Mouse (Mus musculus): ENCODE data around the gene Arl6ip6. TPM values are rescaled to one million over a fixed set of nuclear protein-coding genes. Genes with fewer than 3 reads are reported as not detected.

The Arl6ip6 gene
- polyA plus RNA-seq (2014; fragmentation: Illumina TruSeq; extraction: RNeasy Lipid Tissue Mini Kit (QIAGEN cat#74804); ENCODE audit: low read depth, low replicate concordance): 53.2 TPM

DNA sequence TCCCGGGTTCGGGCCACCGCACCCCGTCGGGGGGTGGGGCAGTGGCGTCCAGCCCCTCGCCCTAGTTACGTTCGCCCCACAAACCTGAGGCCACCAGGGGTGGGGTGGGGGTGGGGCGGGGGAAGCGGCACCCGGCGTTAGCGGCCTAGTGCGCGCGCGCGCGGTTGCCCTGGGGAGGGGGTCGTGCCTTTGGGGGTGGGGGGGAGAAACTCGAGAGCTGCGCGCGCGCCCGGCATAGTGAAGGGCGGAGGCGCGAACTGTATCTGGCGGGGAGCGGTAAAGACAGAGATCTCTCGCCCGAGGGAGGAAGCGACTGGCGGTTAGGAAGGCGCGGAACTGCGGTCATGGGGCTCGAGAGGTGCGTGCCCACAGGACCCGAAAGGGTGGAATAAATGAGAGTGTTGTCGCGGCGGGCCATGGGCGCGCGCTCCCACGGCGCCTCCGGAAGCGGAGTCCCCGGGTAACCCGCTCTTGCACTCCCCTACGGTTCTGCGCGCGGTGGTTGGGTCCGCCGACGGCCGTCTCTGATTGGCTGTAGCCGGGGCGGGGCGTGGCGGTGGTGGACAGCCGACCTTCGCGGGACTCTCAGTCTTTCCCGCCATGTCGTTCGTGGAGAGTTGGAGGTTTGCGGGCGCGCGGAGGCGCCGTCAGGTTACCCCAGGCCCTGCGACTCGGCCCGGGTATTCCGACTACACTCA is at the start of gene Arl6ip6:
Gene Arl6ip6 (plus strand): TSS at position 204 of the 698 bp plus-strand sequence.

DNA sequence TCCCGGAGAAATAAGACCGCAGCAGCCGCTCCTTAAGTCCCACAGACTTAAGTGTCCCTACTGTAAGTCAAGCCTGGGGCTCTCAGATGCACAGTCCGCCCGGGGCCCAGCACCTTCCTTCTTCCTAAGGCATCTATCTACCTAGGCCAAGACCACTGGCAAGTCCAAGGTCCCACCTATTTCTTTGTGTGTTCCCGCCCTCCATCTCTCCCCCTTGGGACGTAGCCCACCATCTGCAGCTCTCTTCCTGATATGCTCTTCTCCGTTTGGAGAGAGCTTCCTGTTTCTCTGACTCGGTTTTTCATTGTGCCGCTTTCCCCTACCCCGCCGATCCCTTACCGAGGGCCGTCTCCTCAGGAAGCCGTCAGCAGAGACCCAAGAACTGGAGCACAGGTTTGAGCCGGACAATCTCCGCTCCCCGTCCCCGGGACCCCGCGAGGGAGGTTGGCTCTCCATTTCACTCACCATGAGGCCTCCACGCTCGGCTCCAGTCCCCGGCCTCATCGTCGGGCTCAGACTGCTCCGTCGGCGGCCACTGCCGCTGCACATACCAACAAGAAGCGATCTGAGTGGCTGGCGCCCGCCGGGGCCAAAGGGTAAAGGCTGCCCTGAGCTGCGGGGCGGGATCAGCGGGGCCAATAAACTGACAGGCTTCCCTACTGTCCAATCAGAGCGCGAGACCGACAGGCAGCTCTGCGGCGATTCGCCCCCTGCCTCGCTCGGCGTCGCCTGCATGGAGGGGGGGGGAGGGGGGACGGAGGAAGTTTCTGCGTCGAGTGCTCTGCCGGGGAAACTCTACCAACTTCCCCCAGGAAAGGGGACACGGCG is 628 bp upstream of the Arl6ip6 start, which contains the start of gene Prpf40a:
Gene Prpf40a (minus strand): TSS at position 601 of the 828 bp plus-strand sequence.

Other genes with a start within 250 kb of the Arl6ip6 start
- 381 TPM for gene Prpf40a, start 442 bp upstream of the Arl6ip6 start, polyA plus RNA-seq (2014; fragmentation: Illumina TruSeq; extraction: RNeasy Lipid Tissue Mini Kit (QIAGEN cat#74804); ENCODE audit: low read depth, low replicate concordance)

Measured in adrenal gland, adult 10 weeks (tissue).